Mouse (Mus musculus) hindbrain, embryonic 11.5 days (tissue): Measurements from ENCODE around the gene Shroom3. TPM values are rescaled to one million over a fixed set of nuclear protein-coding genes. Genes with fewer than 3 reads are reported as not detected.
A peak's percentile ranks its signal among the peaks of the same experiment; 100 is the strongest.

Source experiments
- ATAC-seq: fragments of 200-750 bp; cut with Nextera tagmentation; 2 replicates; pipeline ENCODE4 v1.8.0; 2017; ENCODE audit warnings: mild to moderate bottlenecking, moderate TSS enrichment, moderate library complexity; ENCODE audit not compliant: low FRiP score
- DNase-seq: peaks from one replicate; pipeline ENCODE4 v3.0.0-alpha.2; 2015; ENCODE audit warnings: low spot score
- H3K27ac ChIP-seq: fragments of 300-500 bp; sonication (generic); 2 replicates; pipeline ENCODE4 v1.5.1; 2014; ENCODE audit warnings: mild to moderate bottlenecking, low read depth, low read length
- H3K27me3 ChIP-seq: fragments of 300-500 bp; sonication (generic); 2 replicates; pipeline ENCODE4 v1.6.1; 2014; ENCODE audit warnings: mild to moderate bottlenecking, low read length, moderate library complexity, mixed read lengths; ENCODE audit not compliant: control insufficient read depth, insufficient read depth
- H3K36me3 ChIP-seq: fragments of 300-500 bp; sonication (generic); 2 replicates; pipeline ENCODE4 v1.6.1; 2014; ENCODE audit warnings: mild to moderate bottlenecking, low read length, moderate library complexity, mixed read lengths; ENCODE audit not compliant: control insufficient read depth, insufficient read depth
- H3K4me1 ChIP-seq: fragments of 300-500 bp; sonication (generic); replicated peaks from 2 replicates; pipeline ENCODE4 v1.6.1; 2014; ENCODE audit warnings: low read length, mixed read lengths; ENCODE audit not compliant: control insufficient read depth, insufficient read depth
- H3K4me2 ChIP-seq: fragments of 300-500 bp; sonication (generic); replicated peaks from 2 replicates; pipeline ENCODE4 v1.6.1; 2014; ENCODE audit warnings: mild to moderate bottlenecking, low read depth, low read length
- H3K4me3 ChIP-seq: fragments of 300-500 bp; sonication (generic); 2 replicates; pipeline ENCODE4 v1.5.1; 2014; ENCODE audit warnings: low read depth, low read length
- H3K9ac ChIP-seq: fragments of 300-500 bp; sonication (generic); 2 replicates; pipeline ENCODE4 v1.6.1; 2014; ENCODE audit warnings: low read depth, low read length
- H3K9me3 ChIP-seq: fragments of 300-500 bp; sonication (generic); 2 replicates; pipeline ENCODE4 v1.6.1; 2016; ENCODE audit warnings: low read length; ENCODE audit not compliant: control insufficient read depth
- WGBS: fragments of 180-500 bp; shearing (Covaris S2); extraction: QIAGEN DNeasy Blood & Tissue Kit; methylation state at CpG from one replicate; pipeline ENCODE4 v1.1.7; 2014; 5-methylcytosine and 5-hydroxymethylcytosine counted together
- polyA plus RNA-seq: library from polyadenylated mRNA; unstranded; fragments of >200 nt; fragmentation: Nextera tagmentation; extraction: Ambion mirVana; gene quantifications from 2 replicates; pipeline ENCODE4 v1.2.1, GENCODE M21; 2014

The Shroom3 gene
- polyA plus RNA-seq, 1 experiment from 2014 or later: 4.8 TPM

DNA sequence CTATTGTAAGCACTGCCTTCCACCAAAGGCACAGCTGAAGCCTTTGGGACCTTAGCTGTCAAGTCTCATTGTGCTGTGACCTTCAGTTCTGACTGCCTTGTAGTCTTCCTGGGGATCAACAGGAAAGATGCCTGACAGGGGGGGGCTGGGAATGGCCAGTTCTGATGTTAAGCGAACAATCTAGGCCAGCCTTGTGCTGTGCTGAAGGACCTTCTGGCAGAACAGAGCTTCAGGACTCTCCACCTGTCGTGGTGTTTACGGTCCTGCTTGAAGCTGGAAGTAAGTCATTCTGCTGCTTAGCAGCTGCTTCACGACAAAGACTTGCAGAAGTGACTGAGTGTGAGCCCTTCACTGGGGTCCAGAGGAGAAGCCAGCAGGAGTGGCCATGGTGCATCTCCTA, 156.1 kb downstream of the Shroom3 start:
- H3K9ac ChIP-seq: no peak overlapping the region
- 0 out of 2 replicates have a peak, but pooled peaks cover 4% of the 10 kb centered on the region for H3K4me1 ChIP-seq
- H3K27ac ChIP-seq: no peak overlapping the region
- no peaks in the 10 kb centered on the region for H3K27me3 ChIP-seq
- WGBS: 72% methylated on average over 4 of the region's 4 CpGs
- H3K36me3 ChIP-seq: no peaks in the 10 kb centered on the region
- DNase-seq: no peak
- H3K9me3 ChIP-seq: no peaks in the 10 kb centered on the region
- H3K4me2 ChIP-seq: no peak overlapping the region
- H3K4me3 ChIP-seq: no peak overlapping the region
- no peak for ATAC-seq

DNA sequence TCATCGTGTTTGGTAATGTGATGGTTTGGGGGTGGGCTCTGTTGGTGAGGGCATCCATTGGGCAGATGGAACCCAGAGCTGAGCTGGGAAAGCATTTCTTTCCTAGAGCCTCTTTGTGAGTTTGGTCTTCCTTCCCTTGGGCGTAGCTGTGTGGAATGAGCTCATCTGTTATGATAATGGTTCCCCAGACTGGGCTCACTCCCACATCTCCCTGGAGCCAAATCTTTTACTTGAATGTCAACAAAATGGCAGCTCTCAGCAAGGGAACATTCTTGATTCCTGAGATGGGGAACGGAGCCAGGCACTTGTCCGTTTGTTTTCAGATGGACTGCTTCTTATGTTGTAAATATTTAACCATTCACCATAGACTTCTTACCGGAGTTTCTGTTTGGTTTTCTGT, 158.2 kb downstream of the Shroom3 start:
- DNase-seq (no peak), ATAC-seq (no peak)
- no peaks in the 10 kb centered on the region for H3K27me3 ChIP-seq
- H3K4me2 ChIP-seq: no peak overlapping the region
- H3K4me3 ChIP-seq: no peak overlapping the region
- no peak overlapping the region for H3K27ac ChIP-seq
- no peaks in the 10 kb centered on the region for H3K9me3 ChIP-seq
- no peaks in the 10 kb centered on the region for H3K36me3 ChIP-seq
- H3K9ac ChIP-seq: no peak overlapping the region
- H3K4me1 ChIP-seq: 0 out of 2 replicates have a peak, but pooled peaks cover 4% of the 10 kb centered on the region
- 63% methylated on average over 5 of the region's 5 CpGs for WGBS

DNA sequence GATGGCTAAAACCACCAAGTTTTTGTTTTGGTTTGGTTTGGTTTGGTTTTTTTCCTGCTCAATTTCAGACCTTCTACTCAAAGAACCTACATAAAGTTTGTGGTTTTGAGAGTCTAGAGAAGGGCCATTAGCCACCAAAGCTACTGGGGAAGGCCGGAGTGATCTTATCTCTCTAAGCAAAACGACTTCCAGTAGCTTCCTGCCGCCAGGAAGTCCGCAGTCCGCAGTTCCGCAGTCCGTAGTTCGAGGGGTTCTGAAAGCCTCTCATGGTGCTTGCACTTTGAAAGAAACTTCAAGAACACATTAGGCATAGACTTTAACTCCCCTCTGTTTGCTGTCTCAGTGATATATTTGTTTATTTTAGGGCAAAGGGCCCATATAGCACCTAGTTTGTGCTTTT, 159.2 kb downstream of the Shroom3 start:
- WGBS: 74% methylated on average over 8 of the region's 8 CpGs
- H3K4me3 ChIP-seq: no peak overlapping the region
- 0 out of 2 replicates have a peak, but pooled peaks cover 4% of the 10 kb centered on the region for H3K4me1 ChIP-seq
- DNase-seq: no peak
- H3K4me2 ChIP-seq: no peak overlapping the region
- no peaks in the 10 kb centered on the region for H3K27me3 ChIP-seq
- H3K36me3 ChIP-seq: no peaks in the 10 kb centered on the region
- H3K27ac ChIP-seq: no peak overlapping the region
- H3K9ac ChIP-seq: no peak overlapping the region
- H3K9me3 ChIP-seq: no peaks in the 10 kb centered on the region
- ATAC-seq: no peak

DNA sequence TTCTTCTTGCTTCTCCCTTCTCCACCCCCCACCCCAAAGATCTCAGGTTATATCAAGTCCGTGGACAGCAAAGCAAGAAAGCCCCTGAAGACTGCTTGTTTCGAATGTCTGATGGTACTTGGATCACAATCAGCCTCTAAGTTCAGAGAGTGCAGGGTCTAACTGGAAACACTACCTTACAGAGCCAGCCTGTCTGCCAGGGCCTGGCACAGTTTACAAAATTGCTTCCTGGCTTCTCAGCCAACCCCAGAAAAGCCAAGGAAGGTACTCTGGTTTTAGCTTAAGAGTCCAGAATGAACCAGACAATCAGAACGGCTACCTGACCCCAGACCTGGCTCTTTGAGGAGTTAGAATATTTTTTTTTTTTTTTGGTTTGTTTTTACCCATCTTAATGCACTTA, 159.6 kb downstream of the Shroom3 start:
- H3K4me3 ChIP-seq: no peak overlapping the region
- ATAC-seq: no peak
- H3K27me3 ChIP-seq: no peaks in the 10 kb centered on the region
- no peak overlapping the region for H3K4me2 ChIP-seq
- 75% methylated on average over 3 of the region's 3 CpGs for WGBS
- H3K9ac ChIP-seq: no peak overlapping the region
- 0 out of 2 replicates have a peak, but pooled peaks cover 4% of the 10 kb centered on the region for H3K4me1 ChIP-seq
- H3K27ac ChIP-seq: no peak overlapping the region
- H3K9me3 ChIP-seq: no peaks in the 10 kb centered on the region
- no peak for DNase-seq
- H3K36me3 ChIP-seq: no peaks in the 10 kb centered on the region

DNA sequence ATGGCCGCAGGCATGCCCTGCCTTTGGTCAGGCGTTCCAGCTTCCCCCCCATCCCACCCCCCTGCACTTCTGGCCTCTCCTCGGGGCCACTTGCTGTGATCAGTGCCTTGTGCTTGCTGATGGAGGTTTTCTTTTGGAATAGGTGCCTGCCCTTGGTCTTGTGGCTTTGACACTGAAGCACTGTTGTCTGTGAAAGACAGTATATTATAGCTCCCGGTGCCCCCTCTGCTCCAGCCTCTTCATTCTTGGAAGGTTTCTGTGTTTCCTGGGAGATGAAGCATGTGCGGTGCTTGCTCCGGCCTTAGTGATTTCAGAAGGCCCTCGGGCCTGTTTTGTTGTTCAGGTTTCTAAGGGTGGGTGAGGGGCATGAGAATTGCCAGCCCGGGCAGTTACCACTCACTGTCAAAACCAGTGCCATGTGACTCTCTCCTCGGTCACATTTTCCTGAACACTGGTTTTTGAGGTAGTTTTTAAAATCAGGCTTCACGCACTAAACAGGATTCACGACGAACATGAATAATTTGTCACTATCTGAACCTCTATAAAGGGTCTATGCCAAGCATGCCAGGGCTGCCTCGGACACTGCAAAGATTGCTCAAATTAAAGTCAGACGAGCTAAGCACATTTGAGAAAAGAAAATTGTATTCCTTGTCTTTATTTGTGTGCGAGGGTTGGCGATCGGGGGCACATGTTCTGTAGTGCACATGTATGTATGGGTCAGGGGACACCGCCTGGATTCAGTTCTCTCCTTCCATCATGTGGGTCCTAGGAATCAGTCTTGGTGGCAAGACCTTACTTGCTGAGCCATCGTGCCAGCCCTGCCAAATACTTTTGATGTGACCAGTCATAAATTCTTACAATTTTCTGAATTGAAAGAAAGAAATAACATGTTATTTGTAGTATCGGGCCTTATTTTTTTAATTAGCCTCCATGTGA, 160.9 kb downstream of the Shroom3 start:
- H3K27ac ChIP-seq: 0 out of 2 replicates have a peak overlapping the region, but pooled peaks have one; percentile 1
- no peaks in the 10 kb centered on the region for H3K27me3 ChIP-seq
- no peak overlapping the region for H3K4me3 ChIP-seq

DNA sequence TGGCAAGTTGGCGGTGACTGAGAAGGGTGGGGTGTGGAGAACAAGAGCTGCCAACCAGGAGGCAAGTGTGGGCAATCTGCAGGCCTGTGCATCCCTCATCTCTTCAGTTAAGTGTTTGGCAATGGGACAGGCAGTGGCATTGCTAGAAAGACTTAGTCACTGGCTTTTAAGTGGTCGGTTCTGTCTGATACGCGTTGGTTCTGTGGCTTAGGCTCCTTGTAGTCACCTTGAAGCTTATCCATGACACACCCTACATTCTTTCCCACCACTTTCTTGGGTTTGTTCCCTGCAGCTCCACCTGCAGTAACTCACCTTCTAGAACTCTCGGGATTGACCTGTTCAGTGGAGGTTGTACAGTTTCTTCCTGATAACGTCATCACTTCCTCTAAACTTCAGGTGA, 166.5 kb downstream of the Shroom3 start:
- Histone ChIP-seq H3K27me3 (no peaks in the 10 kb centered on the region), H3K4me3 (no peak overlapping the region), H3K9ac (no peak overlapping the region), H3K9me3 (no peaks in the 10 kb centered on the region), H3K4me1 (no peaks in the 10 kb centered on the region), H3K27ac (no peak overlapping the region), H3K4me2 (no peak overlapping the region), H3K36me3 (no peaks in the 10 kb centered on the region)
- DNase-seq (no peak), ATAC-seq (no peak)
- WGBS: 93% methylated on average over 6 of the region's 6 CpGs

More for the DNA sequence above, 160.9 kb downstream of the Shroom3 start:
- peak; percentile 60 for DNase-seq
- H3K9ac ChIP-seq: no peak overlapping the region
- H3K4me2 ChIP-seq: no peak overlapping the region
- no peaks in the 10 kb centered on the region for H3K36me3 ChIP-seq
- ATAC-seq: peak; percentile 88
- WGBS: 46% methylated on average over 20 of the region's 20 CpGs
- no peaks in the 10 kb centered on the region for H3K9me3 ChIP-seq
- 0 out of 2 replicates have a peak, but pooled peaks cover 4% of the 10 kb centered on the region for H3K4me1 ChIP-seq

DNA sequence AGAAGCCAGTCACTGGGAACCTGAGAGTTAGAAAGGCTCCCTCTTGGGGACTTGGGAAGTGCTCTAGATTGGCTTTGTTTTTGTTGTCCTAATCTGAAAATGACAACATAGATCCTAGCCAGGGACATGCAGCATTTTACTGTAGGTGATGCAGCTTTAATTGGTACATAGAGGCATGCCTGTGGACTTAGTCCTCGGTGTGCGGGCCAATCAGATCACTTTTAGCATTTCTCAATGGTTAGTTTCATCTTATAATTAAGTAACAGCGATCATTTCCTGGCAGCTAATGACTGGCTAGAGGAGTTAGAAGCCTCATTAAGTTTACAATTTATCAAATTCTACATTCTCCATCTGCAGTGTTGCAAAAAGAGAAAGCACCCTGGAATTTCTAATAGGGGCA, 167.7 kb downstream of the Shroom3 start:
- Histone ChIP-seq H3K27ac (no peak overlapping the region), H3K4me3 (no peak overlapping the region), H3K27me3 (no peaks in the 10 kb centered on the region), H3K9me3 (no peaks in the 10 kb centered on the region), H3K9ac (no peak overlapping the region), H3K4me2 (no peak overlapping the region), H3K4me1 (no peaks in the 10 kb centered on the region), H3K36me3 (no peaks in the 10 kb centered on the region)
- no peak for DNase-seq
- no peak for ATAC-seq
- 92% methylated on average over 3 of the region's 3 CpGs for WGBS

DNA sequence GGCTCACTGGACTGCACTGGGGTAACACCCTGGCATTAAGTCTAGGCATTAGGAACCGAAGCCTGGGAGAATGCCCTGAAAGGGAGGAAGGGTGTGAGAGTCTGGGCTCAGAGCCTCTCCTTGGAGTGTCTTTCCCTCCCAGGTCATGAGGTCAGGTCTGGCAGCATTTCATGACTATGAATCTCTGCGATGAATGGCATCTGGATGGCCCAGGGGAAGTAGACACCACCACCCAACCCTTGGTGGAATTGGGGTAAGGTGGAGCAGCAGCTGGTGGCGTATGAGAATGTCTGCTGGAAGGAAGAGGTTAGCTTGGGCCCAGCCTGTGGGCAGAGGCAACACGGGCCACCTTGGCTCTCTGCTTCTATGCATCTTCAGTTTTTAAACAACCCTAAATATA, 171.7 kb downstream of the Shroom3 start:
- Histone ChIP-seq H3K36me3 (no peaks in the 10 kb centered on the region), H3K4me2 (no peak overlapping the region), H3K4me3 (no peak overlapping the region), H3K9ac (no peak overlapping the region), H3K4me1 (no peaks in the 10 kb centered on the region), H3K27me3 (no peaks in the 10 kb centered on the region), H3K9me3 (no peaks in the 10 kb centered on the region), H3K27ac (no peak overlapping the region)
- ATAC-seq (no peak), DNase-seq (no peak)
- 75% methylated on average over 4 of the region's 4 CpGs for WGBS

DNA sequence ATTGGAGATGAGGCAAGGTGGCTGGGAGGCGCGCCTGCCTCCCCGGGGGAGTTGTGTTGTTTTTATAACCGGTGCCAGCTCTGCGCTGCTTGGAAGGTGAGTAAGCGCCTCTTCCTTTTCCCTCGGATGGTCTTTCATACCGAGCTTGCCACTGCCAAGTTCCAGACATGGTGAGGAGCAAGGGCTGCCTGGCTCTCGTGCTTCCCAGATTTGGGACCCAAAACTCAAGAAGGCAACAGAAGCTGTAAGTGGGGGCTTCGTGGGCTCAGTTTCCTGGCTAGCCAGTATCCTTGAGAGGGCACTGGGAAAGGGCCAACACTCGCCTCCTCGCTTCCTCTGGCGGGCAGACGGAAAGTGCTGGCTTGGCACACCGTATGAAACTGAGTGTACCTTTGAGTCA, 173.1 kb downstream of the Shroom3 start:
- Histone ChIP-seq H3K27ac (no peak overlapping the region), H3K27me3 (no peaks in the 10 kb centered on the region), H3K4me2 (no peak overlapping the region), H3K4me1 (no peaks in the 10 kb centered on the region), H3K9me3 (no peaks in the 10 kb centered on the region), H3K9ac (no peak overlapping the region), H3K36me3 (no peaks in the 10 kb centered on the region), H3K4me3 (no peak overlapping the region)
- ATAC-seq (no peak), DNase-seq (no peak)
- WGBS: 48% methylated on average over 14 of the region's 15 CpGs
